Mouse (Mus musculus): ENCODE results near the gene Mettl27.

- no peak for TF ChIP-seq CTCF (IDR thresholded peaks at IDR 0.05; ENCODE audit: borderline replicate concordance, control insufficient read depth, extremely low read depth, insufficient read depth, low read length, poor library complexity)
- TF ChIP-seq POLR2A (IDR thresholded peaks at IDR 0.05; ENCODE audit: control insufficient read depth, extremely low read depth, insufficient read depth, low read length, poor library complexity) = no peak
Observed at GRCm38 (mm10) chr5:134944179-134944578, 12.0 kb downstream of the Mettl27 start.
